Mouse (Mus musculus) limb, embryonic 15.5 days (tissue): ENCODE data around the gene Amhr2. TPM values are rescaled to one million over a fixed set of nuclear protein-coding genes. Genes with fewer than 3 reads are reported as not detected.

Source experiments
- ATAC-seq: fragments of 200-750 bp; cut with Nextera tagmentation; 2 replicates; pipeline ENCODE4 v1.8.0; 2017; ENCODE audit warnings: low read depth, moderate TSS enrichment; ENCODE audit not compliant: insufficient number of reproducible peaks, low FRiP score, low TSS enrichment
- H3K27ac ChIP-seq: fragments of 300-500 bp; sonication (generic); 2 replicates; pipeline ENCODE4 v1.5.1; 2015; ENCODE audit warnings: moderate library complexity, mild to moderate bottlenecking, inconsistent platforms
- H3K27me3 ChIP-seq: fragments of 300-500 bp; sonication (generic); 2 replicates; pipeline ENCODE4 v1.6.1; 2015; ENCODE audit warnings: inconsistent platforms
- H3K36me3 ChIP-seq: fragments of 300-500 bp; sonication (generic); 2 replicates; pipeline ENCODE4 v1.6.1; 2015; ENCODE audit warnings: inconsistent platforms
- H3K4me1 ChIP-seq: fragments of 300-500 bp; sonication (generic); 2 replicates; pipeline ENCODE4 v1.6.1; 2015; ENCODE audit warnings: inconsistent platforms
- H3K4me2 ChIP-seq: fragments of 300-500 bp; sonication (generic); 2 replicates; pipeline ENCODE4 v1.6.1; 2015; ENCODE audit warnings: mild to moderate bottlenecking, inconsistent platforms
- H3K4me3 ChIP-seq: fragments of 300-500 bp; sonication (generic); 2 replicates; pipeline ENCODE4 v1.5.1; 2015; ENCODE audit warnings: mild to moderate bottlenecking, inconsistent platforms
- H3K9ac ChIP-seq: fragments of 300-500 bp; sonication (generic); 2 replicates; pipeline ENCODE4 v1.6.1; 2015; ENCODE audit warnings: inconsistent platforms
- H3K9me3 ChIP-seq: fragments of 300-500 bp; sonication (generic); 2 replicates; pipeline ENCODE4 v1.6.1; 2016; ENCODE audit warnings: inconsistent platforms
- WGBS: fragments of 180-500 bp; shearing (Covaris S2); methylation state at CpG from one replicate; pipeline ENCODE4 v1.1.7; 2015; 5-methylcytosine and 5-hydroxymethylcytosine counted together
- polyA plus RNA-seq: library from polyadenylated mRNA; unstranded; fragments of >200 nt; fragmentation: Nextera tagmentation; extraction: Ambion mirVana; gene quantifications from 2 replicates; pipeline ENCODE4 v1.2.1, GENCODE M21; 2015

Amhr2 gene
- polyA plus RNA-seq, 1 experiment from 2014 or later = 1.0 TPM

DNA sequence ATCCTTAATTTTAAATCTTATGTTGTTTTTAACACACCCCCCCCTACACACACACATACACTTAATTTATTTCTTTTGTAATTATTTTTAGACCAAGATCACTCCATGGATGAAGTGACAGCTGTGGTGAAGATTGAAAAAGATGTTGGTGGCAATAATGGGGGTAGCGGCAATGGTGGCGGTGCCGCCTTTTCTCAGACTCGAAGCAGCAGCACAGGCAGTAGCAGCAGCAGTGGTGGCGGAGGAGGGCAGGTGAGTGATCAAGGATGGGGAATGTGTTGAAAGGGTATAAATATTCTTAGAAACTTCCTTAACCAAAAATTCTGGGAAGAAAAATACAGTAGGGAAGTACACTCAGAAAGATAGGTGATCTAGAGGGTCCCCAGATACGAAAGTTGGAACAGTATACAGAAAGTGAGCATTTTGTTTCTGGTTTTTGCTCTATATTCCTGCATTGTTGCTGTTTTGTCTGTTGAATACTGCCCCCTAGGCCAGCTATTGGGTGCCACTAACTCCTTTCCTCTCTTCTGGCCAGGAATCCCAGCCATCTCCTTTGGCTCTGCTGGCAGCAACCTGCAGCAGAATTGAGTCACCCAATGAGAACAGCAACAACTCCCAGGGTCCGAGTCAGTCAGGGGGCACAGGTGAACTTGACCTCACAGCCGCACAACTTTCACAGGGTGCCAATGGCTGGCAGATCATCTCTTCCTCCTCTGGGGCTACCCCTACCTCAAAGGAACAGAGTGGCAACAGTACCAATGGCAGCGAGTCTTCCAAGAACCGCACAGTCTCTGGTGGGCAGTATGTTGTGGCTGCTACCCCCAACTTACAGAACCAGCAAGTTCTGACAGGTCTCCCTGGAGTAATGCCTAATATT is 37.2 kb upstream of the Amhr2 start:
- no peaks in the 10 kb centered on the region for H3K27me3 ChIP-seq
- no peak for ATAC-seq
- no peak overlapping the region for H3K27ac ChIP-seq
- WGBS = 90% methylated on average over 10 of the region's 10 CpGs
- peaks cover 41% of the 10 kb centered on the region for H3K4me1 ChIP-seq
- no peak overlapping the region for H3K4me2 ChIP-seq
- no peaks in the 10 kb centered on the region for H3K9me3 ChIP-seq
- H3K36me3 ChIP-seq = peaks cover 45% of the 10 kb centered on the region
- H3K9ac ChIP-seq = no peak overlapping the region
- peak overlapping the region; percentile 64; the same call in 1 of the 2 replicates for H3K4me3 ChIP-seq

- Histone ChIP-seq H3K9ac (no peak overlapping the region), H3K27ac (no peak overlapping the region), H3K4me2 (no peak overlapping the region), H3K4me1 (peaks cover 41% of the 10 kb centered on the region), H3K27me3 (no peaks in the 10 kb centered on the region), H3K9me3 (no peaks in the 10 kb centered on the region), H3K36me3 (peaks cover 50% of the 10 kb centered on the region), H3K4me3 (no peak overlapping the region)
- WGBS = 82% methylated on average over 2 of the region's 2 CpGs
- ATAC-seq = no peak
Observed at GRCm38 (mm10) chr15:102408558-102409130, 36.5 kb upstream of the Amhr2 start.

GRCm38 (mm10) chr15:102409286-102409685 is 35.9 kb upstream of the Amhr2 start:
- Histone ChIP-seq H3K4me3 (no peak overlapping the region), H3K4me1 (peaks cover 41% of the 10 kb centered on the region), H3K9me3 (no peaks in the 10 kb centered on the region), H3K36me3 (peaks cover 55% of the 10 kb centered on the region), H3K27me3 (no peaks in the 10 kb centered on the region), H3K9ac (no peak overlapping the region), H3K4me2 (peak overlapping the region; percentile 1; the same call in 1 of the 2 replicates), H3K27ac (no peak overlapping the region)
- WGBS = 98% methylated on average over 3 of the region's 3 CpGs
- ATAC-seq = no peak

GRCm38 (mm10) chr15:102411077-102411476 is 34.1 kb upstream of the Amhr2 start:
- Histone ChIP-seq H3K4me1 (peaks cover 38% of the 10 kb centered on the region), H3K36me3 (peaks cover 56% of the 10 kb centered on the region), H3K27ac (no peak overlapping the region), H3K9me3 (no peaks in the 10 kb centered on the region), H3K9ac (no peak overlapping the region), H3K4me2 (no peak overlapping the region), H3K4me3 (no peak overlapping the region), H3K27me3 (no peaks in the 10 kb centered on the region)
- ATAC-seq = no peak
- WGBS = 81% methylated on average over 1 of the region's 1 CpGs

- H3K27me3 ChIP-seq = no peaks in the 10 kb centered on the region
- ATAC-seq = no peak
- H3K36me3 ChIP-seq = peaks cover 47% of the 10 kb centered on the region
- no peak overlapping the region for H3K9ac ChIP-seq
- H3K4me1 ChIP-seq = peaks cover 23% of the 10 kb centered on the region
- no peaks in the 10 kb centered on the region for H3K9me3 ChIP-seq
- H3K4me2 ChIP-seq = no peak overlapping the region
- H3K4me3 ChIP-seq = no peak overlapping the region
- no peak overlapping the region for H3K27ac ChIP-seq
Observed at GRCm38 (mm10) chr15:102413687-102414086, 31.5 kb upstream of the Amhr2 start.

DNA sequence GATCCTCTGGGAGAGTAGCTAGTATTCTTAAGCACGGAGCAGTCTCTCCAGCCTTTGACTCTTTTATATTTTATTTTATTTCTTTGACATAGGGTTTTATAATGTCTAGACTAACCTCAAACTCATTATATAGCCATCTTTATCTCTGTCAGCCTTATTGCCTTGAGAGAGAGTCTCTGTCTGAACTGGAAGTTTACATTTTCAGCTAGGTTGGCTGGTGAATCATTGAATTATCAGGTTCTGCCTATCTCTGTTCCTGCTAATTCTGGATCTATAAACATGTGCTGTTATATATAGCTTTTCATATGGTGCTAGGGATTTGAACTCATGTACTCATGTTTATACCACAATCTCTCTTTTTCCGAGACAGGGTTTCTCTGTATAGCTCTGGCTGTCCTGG is 27.6 kb upstream of the Amhr2 start:
- H3K36me3 ChIP-seq = peaks cover 21% of the 10 kb centered on the region
- WGBS = 92% methylated on average over 2 of the region's 2 CpGs

DNA sequence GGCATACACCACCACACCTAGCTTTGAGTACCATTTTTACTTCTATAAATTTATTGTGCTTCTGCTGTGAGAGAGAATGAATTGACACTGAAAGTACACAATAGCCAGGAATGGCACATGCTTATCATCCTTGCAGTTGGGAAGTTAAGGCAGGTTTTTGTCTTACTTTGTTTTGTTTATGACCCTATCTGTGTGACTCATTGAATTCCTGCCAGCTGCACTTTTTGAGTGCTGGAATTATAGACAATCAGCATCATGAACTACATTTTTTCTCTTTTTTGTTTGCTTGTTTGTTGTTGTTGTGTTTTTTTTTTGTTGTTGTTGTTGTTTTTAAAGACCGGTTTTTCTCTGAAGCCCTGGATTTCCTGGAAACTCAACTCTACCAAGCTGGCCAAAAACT is 24.2 kb upstream of the Amhr2 start:
- WGBS = 55% methylated on average over 1 of the region's 1 CpGs
- Histone ChIP-seq H3K36me3 (peaks cover 29% of the 10 kb centered on the region), H3K4me3 (no peak overlapping the region), H3K27me3 (no peaks in the 10 kb centered on the region), H3K4me2 (no peak overlapping the region), H3K9me3 (no peaks in the 10 kb centered on the region), H3K4me1 (no peaks in the 10 kb centered on the region), H3K27ac (no peak overlapping the region), H3K9ac (no peak overlapping the region)
- no peak for ATAC-seq

More for the DNA sequence above, 27.6 kb upstream of the Amhr2 start:
- no peak overlapping the region for H3K4me3 ChIP-seq
- H3K27ac ChIP-seq = no peak overlapping the region
- no peaks in the 10 kb centered on the region for H3K9me3 ChIP-seq
- H3K4me2 ChIP-seq = no peak overlapping the region
- H3K27me3 ChIP-seq = no peaks in the 10 kb centered on the region
- no peaks in the 10 kb centered on the region for H3K4me1 ChIP-seq
- H3K9ac ChIP-seq = no peak overlapping the region
- ATAC-seq = no peak

DNA sequence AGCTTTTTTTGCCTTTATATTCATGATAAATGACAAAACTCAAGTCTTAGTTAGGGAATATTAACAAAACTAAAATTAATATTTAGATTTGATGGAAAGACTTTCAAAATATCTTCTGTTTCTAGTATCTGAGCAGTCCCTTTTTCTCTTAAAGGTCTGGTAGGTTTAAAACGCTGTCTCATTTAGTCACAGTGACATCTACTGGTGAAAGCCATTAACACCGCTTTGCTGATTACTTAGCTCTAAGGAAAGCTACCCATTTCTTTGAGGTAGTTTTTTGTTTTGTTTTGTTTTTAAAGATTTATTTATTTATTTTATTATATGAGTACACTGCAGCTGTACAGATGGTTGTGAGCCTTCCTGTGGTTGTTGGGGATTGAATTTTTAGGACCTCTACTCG is 23.7 kb upstream of the Amhr2 start:
- no peaks in the 10 kb centered on the region for H3K9me3 ChIP-seq
- no peak overlapping the region for H3K9ac ChIP-seq
- H3K27me3 ChIP-seq = no peaks in the 10 kb centered on the region
- ATAC-seq = no peak
- no peaks in the 10 kb centered on the region for H3K4me1 ChIP-seq
- no peak overlapping the region for H3K4me2 ChIP-seq
- no peak overlapping the region for H3K27ac ChIP-seq
- H3K36me3 ChIP-seq = peaks cover 34% of the 10 kb centered on the region
- H3K4me3 ChIP-seq = no peak overlapping the region
- WGBS = 56% methylated on average over 3 of the region's 3 CpGs

GRCm38 (mm10) chr15:102423602-102424240 is 21.4 kb upstream of the Amhr2 start:
- no peak overlapping the region for H3K9ac ChIP-seq
- 89% methylated on average over 2 of the region's 2 CpGs for WGBS
- no peaks in the 10 kb centered on the region for H3K27me3 ChIP-seq
- peaks cover 52% of the 10 kb centered on the region for H3K36me3 ChIP-seq
- no peak overlapping the region for H3K27ac ChIP-seq
- H3K4me2 ChIP-seq = no peak overlapping the region
- no peaks in the 10 kb centered on the region for H3K4me1 ChIP-seq
- no peaks in the 10 kb centered on the region for H3K9me3 ChIP-seq
- no peak overlapping the region for H3K4me3 ChIP-seq
- ATAC-seq = no peak

- Histone ChIP-seq H3K27ac (no peak overlapping the region), H3K9me3 (no peaks in the 10 kb centered on the region), H3K9ac (no peak overlapping the region), H3K27me3 (no peaks in the 10 kb centered on the region), H3K36me3 (peaks cover 57% of the 10 kb centered on the region), H3K4me1 (no peaks in the 10 kb centered on the region), H3K4me2 (no peak overlapping the region), H3K4me3 (no peak overlapping the region)
- no peak for ATAC-seq
- 87% methylated on average over 2 of the region's 2 CpGs for WGBS
Observed at GRCm38 (mm10) chr15:102424657-102425056, 20.5 kb upstream of the Amhr2 start.

- H3K9me3 ChIP-seq = no peaks in the 10 kb centered on the region
- peaks cover 79% of the 10 kb centered on the region for H3K36me3 ChIP-seq
- no peak overlapping the region for H3K27ac ChIP-seq
- no peak overlapping the region for H3K9ac ChIP-seq
- WGBS = 95% methylated on average over 1 of the region's 1 CpGs
- no peak overlapping the region for H3K4me2 ChIP-seq
- H3K4me1 ChIP-seq = no peaks in the 10 kb centered on the region
- no peaks in the 10 kb centered on the region for H3K27me3 ChIP-seq
- no peak for ATAC-seq
- H3K4me3 ChIP-seq = no peak overlapping the region
Observed at GRCm38 (mm10) chr15:102426963-102427362, 18.2 kb upstream of the Amhr2 start.

DNA sequence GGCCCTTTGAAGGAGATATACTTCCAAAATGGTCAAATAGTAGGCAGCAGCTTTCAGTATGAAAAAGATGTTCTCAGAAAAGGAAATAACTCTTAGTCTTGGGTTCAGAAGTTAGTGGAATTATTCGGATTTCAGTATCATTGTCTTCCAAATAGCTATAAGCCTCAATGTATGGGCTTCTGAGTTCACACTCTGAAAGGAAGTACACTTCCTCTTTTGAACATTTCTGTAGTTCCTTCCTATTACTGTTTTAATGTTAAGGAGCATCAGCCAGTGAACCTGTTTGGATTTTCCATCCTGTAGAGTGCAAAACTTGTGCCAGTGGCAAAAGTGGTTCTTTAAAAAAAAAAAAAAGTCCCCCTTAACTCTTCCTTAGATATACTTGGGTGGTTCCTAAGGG is 13.1 kb upstream of the Amhr2 start:
- Histone ChIP-seq H3K27ac (no peak overlapping the region), H3K4me2 (no peak overlapping the region), H3K36me3 (peaks cover 80% of the 10 kb centered on the region), H3K9ac (no peak overlapping the region), H3K9me3 (no peaks in the 10 kb centered on the region), H3K4me3 (no peak overlapping the region), H3K27me3 (no peaks in the 10 kb centered on the region), H3K4me1 (no peaks in the 10 kb centered on the region)
- 87% methylated on average over 1 of the region's 1 CpGs for WGBS
- no peak for ATAC-seq
